Mouse (Mus musculus): ENCODE measurements around the gene Hemk1.

DNA sequence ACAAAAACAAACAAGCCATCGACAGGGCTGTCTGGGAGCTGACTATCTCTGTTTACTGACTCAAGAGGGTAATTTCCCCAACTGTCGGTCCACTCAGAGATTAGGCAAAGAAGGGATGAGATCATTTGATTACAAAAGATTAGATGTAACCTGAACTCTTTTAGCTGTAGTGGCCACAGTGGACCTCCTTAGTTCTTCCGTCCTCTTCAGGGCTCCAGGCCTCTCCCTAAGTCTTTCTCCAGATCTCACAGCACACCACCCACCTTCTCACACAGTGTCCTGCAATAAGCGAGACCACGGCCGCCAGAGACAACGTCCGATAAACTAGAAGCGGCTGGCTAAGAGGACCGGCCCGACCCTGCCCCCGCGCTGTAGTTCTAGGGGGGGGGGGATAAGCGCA lies 42.1 kb downstream of the Hemk1 start:
- no peak for TF ChIP-seq CTCF (IDR thresholded peaks at IDR 0.05; ENCODE audit: low read depth, low read length)
- TF ChIP-seq POLR2A (IDR thresholded peaks at IDR 0.05; ENCODE audit: borderline replicate concordance, low read depth, low read length), result no peak
